Mouse (Mus musculus) heart, embryonic 11.5 days (tissue): ENCODE results near the gene Pex16. TPM values are rescaled to one million over a fixed set of nuclear protein-coding genes. Genes with fewer than 3 reads are reported as not detected.

Experiments used
- ATAC-seq: fragments of 200-750 bp; cut with Nextera tagmentation; replicated peaks from 2 replicates; pipeline ENCODE4 v1.8.0; 2017; ENCODE audit warnings: moderate library complexity; ENCODE audit not compliant: insufficient number of reproducible peaks, low FRiP score, low TSS enrichment
- H3K27ac ChIP-seq: fragments of 300-500 bp; sonication (generic); 2 replicates; pipeline ENCODE4 v1.5.1; 2014; ENCODE audit warnings: mild to moderate bottlenecking, low read depth, low read length
- H3K27me3 ChIP-seq: fragments of 300-500 bp; sonication (generic); 2 replicates; pipeline ENCODE4 v1.6.1; 2014; ENCODE audit warnings: mild to moderate bottlenecking, low read length, mixed read lengths; ENCODE audit not compliant: control insufficient read depth, insufficient read depth
- H3K36me3 ChIP-seq: fragments of 300-500 bp; sonication (generic); 2 replicates; pipeline ENCODE4 v1.6.1; 2014; ENCODE audit warnings: mild to moderate bottlenecking, low read length, moderate library complexity, mixed read lengths; ENCODE audit not compliant: control insufficient read depth, insufficient read depth
- H3K4me1 ChIP-seq: fragments of 300-500 bp; sonication (generic); 2 replicates; pipeline ENCODE4 v1.6.1; 2014; ENCODE audit warnings: low read length; ENCODE audit not compliant: control insufficient read depth, insufficient read depth
- H3K4me2 ChIP-seq: fragments of 300-500 bp; sonication (generic); 2 replicates; pipeline ENCODE4 v1.6.1; 2014; ENCODE audit warnings: mild to moderate bottlenecking, moderate library complexity
- H3K4me3 ChIP-seq: fragments of 300-500 bp; sonication (generic); 2 replicates; pipeline ENCODE4 v1.5.1; 2014; ENCODE audit warnings: low read depth, low read length
- H3K9ac ChIP-seq: fragments of 300-500 bp; sonication (generic); 2 replicates; pipeline ENCODE4 v1.6.1; 2014; ENCODE audit warnings: mild to moderate bottlenecking, low read depth, low read length, moderate library complexity
- H3K9me3 ChIP-seq: fragments of 300-500 bp; sonication (generic); replicated peaks from 2 replicates; pipeline ENCODE4 v1.6.1; 2016; ENCODE audit warnings: low read length; ENCODE audit not compliant: control insufficient read depth
- WGBS: fragments of 180-500 bp; shearing (Covaris S2); extraction: QIAGEN DNeasy Blood & Tissue Kit; methylation state at CpG from one replicate; pipeline ENCODE4 v1.1.7; 2014; ENCODE audit not compliant: insufficient replicate concordance; 5-methylcytosine and 5-hydroxymethylcytosine counted together
- polyA plus RNA-seq: library from polyadenylated mRNA; unstranded; fragments of >200 nt; fragmentation: Nextera tagmentation; extraction: Ambion mirVana; gene quantifications from 2 replicates; pipeline ENCODE4 v1.2.1, GENCODE M21; 2014

The Pex16 gene
- polyA plus RNA-seq, 1 experiment from 2014 or later = 12.5 TPM

GRCm38 (mm10) chr2:92388891-92389641, 14.6 kb downstream of the Pex16 start:
- WGBS = under 1% methylated on average over 50 of the region's 62 CpGs
- peak overlapping the region; percentile 58 for H3K4me3 ChIP-seq
- peak; percentile 73 for ATAC-seq
- H3K27ac ChIP-seq = peak overlapping the region; percentile 50; the same call in 1 of the 2 replicates
- H3K4me1 ChIP-seq = peaks cover 8% of the 10 kb centered on the region
- H3K4me2 ChIP-seq = peak overlapping the region; percentile 88
- H3K27me3 ChIP-seq = peaks cover 51% of the 10 kb centered on the region
- peak overlapping the region; percentile 65 for H3K9ac ChIP-seq
- no peaks in the 10 kb centered on the region for H3K36me3 ChIP-seq
- H3K9me3 ChIP-seq = no peaks in the 10 kb centered on the region

GRCm38 (mm10) chr2:92389645-92390044, 15.2 kb downstream of the Pex16 start:
- H3K9ac ChIP-seq = no peak overlapping the region
- peak overlapping the region; percentile 88 for H3K4me2 ChIP-seq
- no peak for ATAC-seq

GRCm38 (mm10) chr2:92390206-92390930, 15.9 kb downstream of the Pex16 start:
- Histone ChIP-seq H3K9ac (no peak overlapping the region), H3K4me3 (no peak overlapping the region), H3K9me3 (no peaks in the 10 kb centered on the region), H3K4me2 (no peak overlapping the region), H3K27me3 (peaks cover 55% of the 10 kb centered on the region), H3K36me3 (no peaks in the 10 kb centered on the region), H3K4me1 (peaks cover 8% of the 10 kb centered on the region), H3K27ac (no peak overlapping the region)
- WGBS = 74% methylated on average over 6 of the region's 6 CpGs
- ATAC-seq = no peak

More at GRCm38 (mm10) chr2:92389645-92390044, 15.2 kb downstream of the Pex16 start:
- Histone ChIP-seq H3K4me1 (peaks cover 8% of the 10 kb centered on the region), H3K27ac (no peak overlapping the region), H3K4me3 (peak overlapping the region; percentile 58), H3K36me3 (no peaks in the 10 kb centered on the region), H3K9me3 (no peaks in the 10 kb centered on the region), H3K27me3 (peaks cover 54% of the 10 kb centered on the region)
- 6% methylated on average over 10 of the region's 10 CpGs for WGBS

- H3K4me3 ChIP-seq = no peak overlapping the region
- no peak overlapping the region for H3K9ac ChIP-seq
- H3K9me3 ChIP-seq = no peaks in the 10 kb centered on the region
- no peaks in the 10 kb centered on the region for H3K36me3 ChIP-seq
- no peak overlapping the region for H3K27ac ChIP-seq
- peaks cover 58% of the 10 kb centered on the region for H3K27me3 ChIP-seq
- peaks cover 8% of the 10 kb centered on the region for H3K4me1 ChIP-seq
- H3K4me2 ChIP-seq = no peak overlapping the region
- no peak for ATAC-seq
- WGBS = 75% methylated on average over 8 of the region's 8 CpGs
Observed at GRCm38 (mm10) chr2:92391116-92391515, 16.6 kb downstream of the Pex16 start.

GRCm38 (mm10) chr2:92391703-92392317, 17.3 kb downstream of the Pex16 start:
- peaks cover 56% of the 10 kb centered on the region for H3K27me3 ChIP-seq
- H3K4me2 ChIP-seq = peak overlapping the region; percentile 59
- peaks cover 8% of the 10 kb centered on the region for H3K4me1 ChIP-seq
- H3K4me3 ChIP-seq = peak overlapping the region; percentile 30
- no peak for ATAC-seq
- H3K36me3 ChIP-seq = no peaks in the 10 kb centered on the region
- WGBS = 33% methylated on average over 11 of the region's 11 CpGs
- H3K9ac ChIP-seq = peak overlapping the region; percentile 23
- H3K9me3 ChIP-seq = no peaks in the 10 kb centered on the region
- H3K27ac ChIP-seq = no peak overlapping the region

- Histone ChIP-seq H3K9ac (peak overlapping the region; percentile 23), H3K4me1 (peaks cover 8% of the 10 kb centered on the region), H3K4me3 (peak overlapping the region; percentile 30), H3K9me3 (no peaks in the 10 kb centered on the region), H3K4me2 (peak overlapping the region; percentile 59), H3K27me3 (peaks cover 52% of the 10 kb centered on the region), H3K27ac (no peak overlapping the region), H3K36me3 (no peaks in the 10 kb centered on the region)
- ATAC-seq = no peak
- WGBS = 4% methylated on average over 26 of the region's 26 CpGs
Observed at GRCm38 (mm10) chr2:92392318-92393264, 18.1 kb downstream of the Pex16 start.

GRCm38 (mm10) chr2:92395535-92395934, 21.1 kb downstream of the Pex16 start:
- 80% methylated on average over 3 of the region's 3 CpGs for WGBS
- Histone ChIP-seq H3K9me3 (no peaks in the 10 kb centered on the region), H3K9ac (no peak overlapping the region), H3K27ac (no peak overlapping the region), H3K4me1 (peaks cover 8% of the 10 kb centered on the region), H3K4me3 (no peak overlapping the region), H3K4me2 (no peak overlapping the region), H3K36me3 (no peaks in the 10 kb centered on the region), H3K27me3 (peaks cover 42% of the 10 kb centered on the region)
- no peak for ATAC-seq

- Histone ChIP-seq H3K4me2 (no peak overlapping the region), H3K27ac (no peak overlapping the region), H3K4me1 (peaks cover 4% of the 10 kb centered on the region), H3K27me3 (peaks cover 35% of the 10 kb centered on the region), H3K36me3 (no peaks in the 10 kb centered on the region), H3K9me3 (no peaks in the 10 kb centered on the region), H3K4me3 (no peak overlapping the region), H3K9ac (no peak overlapping the region)
- no peak for ATAC-seq
- 57% methylated on average over 1 of the region's 1 CpGs for WGBS
Observed at GRCm38 (mm10) chr2:92397436-92397835, 23.0 kb downstream of the Pex16 start.
